Mouse (Mus musculus) ovary, postnatal 36 days (tissue): ENCODE measurements at regions not wholly inside any gene's neighbourhood (a gene's known extent, or its start where the extent isn't known, plus 50 kb on each side); places are given as distances from the start of the nearest gene placed in this dataset.
"Not testable (repeated sequence)": the region's sequence is repeated elsewhere in the genome, so short reads cannot be mapped to it uniquely, and the experiment has no call there.

Source experiments
- DNase-seq: peaks from one replicate; pipeline ENCODE4 v3.0.0; 2022; ENCODE audit warnings: low spot score, mixed read lengths

GRCm38 (mm10) chr7:116680523-116680922 lies 176.4 kb downstream of the Nucb2 start:
- DNase-seq: no peak

- DNase-seq: no peak
These were observed 177.1 kb downstream of the Nucb2 start for GRCm38 (mm10) chr7:116681268-116681667.

DNA sequence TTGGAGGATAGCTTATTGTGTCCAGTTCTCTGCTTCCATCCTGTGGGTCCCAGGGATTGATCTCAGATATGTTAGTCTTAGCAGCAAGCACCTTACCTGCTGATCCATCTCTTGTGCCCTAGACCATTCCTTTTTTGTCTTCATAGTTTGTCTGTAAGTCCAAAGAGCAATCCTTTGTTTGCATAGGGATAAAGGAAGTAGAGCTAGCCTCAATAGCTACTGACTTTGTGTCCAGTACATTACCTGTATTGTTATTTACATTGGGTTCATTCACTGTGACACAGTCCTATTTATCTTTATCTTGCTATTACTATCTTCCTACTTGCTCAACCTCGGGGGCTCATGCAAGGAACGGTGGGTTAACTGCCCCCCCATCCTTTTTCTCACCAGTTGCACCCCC lies 196.2 kb downstream of the Nucb2 start:
- DNase-seq: no peak

GRCm38 (mm10) chr7:116701466-116702342 lies 197.5 kb downstream of the Nucb2 start:
- peak; percentile 76 for DNase-seq

DNA sequence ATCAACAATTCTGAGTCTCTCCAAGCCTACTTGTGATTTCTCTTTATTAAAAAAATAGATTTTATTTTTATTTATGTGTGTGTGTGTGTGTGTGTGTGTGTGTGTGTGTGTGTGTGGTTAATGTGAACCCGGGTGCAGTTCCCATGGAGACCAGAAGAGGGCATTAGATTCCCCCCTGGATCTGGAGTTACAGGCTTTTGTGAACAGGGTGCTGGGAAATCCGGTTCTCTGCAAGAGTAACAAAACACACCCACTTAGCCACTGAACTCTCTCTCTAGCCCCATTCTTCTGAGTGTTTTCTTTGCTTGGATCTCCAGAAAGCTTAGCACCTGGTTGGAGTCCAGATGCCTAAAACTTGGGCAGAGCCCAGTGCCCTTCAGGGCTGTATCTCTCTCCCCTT lies 198.4 kb downstream of the Nucb2 start:
- DNase-seq: no peak

GRCm38 (mm10) chr7:116711541-116711940 lies 207.4 kb downstream of the Nucb2 start:
- no peak for DNase-seq

DNA sequence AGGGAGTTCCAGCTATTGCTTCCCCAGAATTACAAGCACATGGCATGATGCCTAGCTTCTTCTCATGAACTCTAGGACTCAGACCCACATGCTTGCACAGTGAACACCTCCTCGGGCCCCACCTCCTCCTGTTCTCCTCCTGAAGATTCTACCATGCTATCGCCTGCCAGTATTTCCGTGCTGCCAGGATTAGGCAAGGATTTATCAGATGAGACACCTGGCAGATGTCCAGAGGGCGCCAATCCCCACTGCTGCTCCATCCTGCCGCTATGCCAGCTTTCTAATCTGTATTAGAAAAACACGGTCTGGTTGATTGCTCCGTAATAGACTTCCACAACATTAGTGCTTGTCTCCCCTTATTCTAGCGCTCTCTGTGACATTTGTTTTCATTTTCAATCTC lies 209.0 kb downstream of the Nucb2 start:
- peak; percentile 14 for DNase-seq

DNA sequence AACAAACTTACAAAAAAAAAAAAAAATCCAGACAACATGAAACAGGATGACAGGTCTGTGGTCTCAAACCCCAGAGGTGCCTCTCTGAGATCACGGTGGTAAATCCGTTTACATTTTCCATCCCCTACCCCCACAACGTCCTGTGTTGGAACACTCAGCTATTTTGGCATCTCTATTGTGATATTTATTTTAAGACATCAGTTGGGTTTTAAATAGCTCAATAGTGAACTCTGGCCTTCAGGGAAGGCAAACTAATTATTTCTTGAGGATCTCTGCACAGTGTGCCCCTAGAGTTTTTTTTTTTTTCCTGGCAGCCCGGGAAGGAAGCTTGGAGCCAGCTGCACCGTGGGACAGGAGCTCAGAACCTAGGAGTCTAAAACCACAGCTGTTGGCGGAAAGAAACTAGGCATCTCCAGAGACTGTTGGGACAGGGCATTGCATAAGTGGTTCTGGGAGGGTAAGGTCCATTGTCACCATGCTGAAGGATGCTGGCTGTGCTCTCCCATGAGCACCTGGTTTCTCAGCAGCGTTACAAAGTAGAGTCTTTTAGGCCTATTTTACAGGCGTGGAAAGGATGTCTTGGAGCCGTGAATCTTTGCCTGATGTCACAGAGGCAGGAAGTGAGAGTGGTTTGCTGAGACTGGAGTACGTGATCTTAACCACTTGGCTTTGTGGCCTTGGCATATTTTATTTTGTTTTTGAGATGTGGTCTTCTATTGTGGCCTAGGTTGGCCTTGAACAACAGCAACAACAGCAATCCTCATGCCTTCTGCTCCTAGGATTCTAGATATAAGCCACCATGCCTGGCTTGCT lies 211.3 kb downstream of the Nucb2 start:
- DNase-seq: no peak

GRCm38 (mm10) chr7:116728379-116728778 lies 224.2 kb downstream of the Nucb2 start:
- DNase-seq: no peak

DNA sequence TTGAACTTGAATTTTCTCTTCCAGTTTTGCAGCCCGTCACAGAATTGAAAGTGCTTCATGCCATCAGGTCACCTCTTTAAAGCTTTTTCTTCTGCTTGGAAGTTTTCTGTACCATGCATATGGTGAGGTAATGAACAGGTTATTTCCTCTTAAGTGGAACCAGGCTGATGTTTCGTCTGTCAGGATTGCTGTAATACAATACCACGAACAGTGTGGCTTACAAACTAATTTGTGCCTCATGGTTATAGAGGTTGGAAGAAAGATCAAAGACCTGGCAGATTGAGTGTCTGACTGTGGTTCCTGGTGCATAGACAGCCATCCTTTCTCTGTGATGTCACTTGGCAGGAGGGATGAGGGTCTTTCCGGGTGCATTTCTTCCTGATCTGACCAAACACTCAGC lies 225.6 kb downstream of the Nucb2 start:
- DNase-seq: no peak

DNA sequence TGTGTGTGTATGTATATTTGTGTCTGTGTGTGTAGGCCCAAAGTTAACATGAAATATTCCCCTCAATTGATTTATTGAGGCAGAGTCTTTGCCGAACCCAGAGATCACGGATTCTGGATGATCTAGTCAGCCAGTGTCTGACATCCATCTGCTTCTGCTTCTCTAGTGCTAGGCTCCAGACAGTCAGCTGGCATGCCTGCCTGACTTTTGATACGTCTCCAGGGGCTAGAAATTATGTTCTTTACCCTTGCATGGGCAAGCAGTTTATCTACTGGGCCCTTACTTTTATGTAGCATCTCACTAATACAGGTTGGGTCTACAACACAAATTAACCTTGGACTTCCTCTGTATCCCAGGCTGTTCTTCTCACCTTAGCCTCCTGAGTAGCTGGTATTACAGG lies 231.5 kb downstream of the Nucb2 start:
- DNase-seq: no peak

GRCm38 (mm10) chr7:116736333-116736732 lies 232.2 kb downstream of the Nucb2 start:
- no peak for DNase-seq

- DNase-seq: no peak
These were observed 233.8 kb downstream of the Nucb2 start for GRCm38 (mm10) chr7:116738009-116738408.

- no peak for DNase-seq
These were observed 250.4 kb downstream of the Nucb2 start for GRCm38 (mm10) chr7:116754556-116754955.

GRCm38 (mm10) chr7:116792181-116792580 lies 288.0 kb downstream of the Nucb2 start:
- DNase-seq: not testable (repeated sequence)

- DNase-seq: no peak
These were observed 304.3 kb downstream of the Nucb2 start for GRCm38 (mm10) chr7:116808475-116808874.

GRCm38 (mm10) chr7:116816494-116816893 lies 312.3 kb downstream of the Nucb2 start:
- no peak for DNase-seq

DNA sequence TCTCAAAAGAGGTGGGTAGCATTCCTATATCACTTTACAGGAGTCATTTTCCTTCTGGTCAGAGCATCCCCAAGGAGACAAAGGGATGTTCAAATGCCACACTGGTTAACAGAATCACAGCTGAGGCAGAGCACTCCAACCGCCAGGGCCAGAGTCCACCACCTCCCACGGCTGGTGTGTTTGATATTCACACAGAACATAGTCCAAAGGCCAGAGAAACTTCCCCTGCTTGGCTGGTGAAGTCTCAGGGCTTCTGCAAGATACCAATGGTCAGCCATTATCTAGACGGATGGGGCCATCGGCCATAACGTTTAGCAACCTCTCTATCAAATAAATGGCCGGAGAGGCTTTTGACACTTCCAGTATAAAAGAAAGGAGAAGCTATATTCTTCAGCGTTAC lies 313.8 kb downstream of the Nucb2 start:
- DNase-seq: no peak

DNA sequence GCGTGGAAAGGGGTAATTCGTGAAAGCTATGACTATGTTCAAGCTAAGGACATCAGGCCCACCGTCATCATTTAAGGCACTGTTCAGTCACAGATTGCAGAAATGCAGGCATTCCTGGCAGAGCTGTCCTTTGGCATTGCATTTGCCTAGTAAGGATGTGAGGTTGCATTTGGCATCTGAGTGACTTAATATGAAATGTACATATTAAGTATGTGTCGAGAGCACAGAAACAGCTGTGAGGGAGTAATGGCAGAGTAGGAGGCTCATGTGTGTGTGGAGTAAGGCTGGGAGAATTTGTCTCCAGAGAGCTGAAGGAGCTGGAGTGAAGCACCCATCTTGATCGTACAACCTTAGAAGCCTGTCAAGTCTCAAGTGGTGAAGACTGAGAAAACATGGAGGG lies 316.4 kb downstream of the Nucb2 start:
- DNase-seq: no peak

DNA sequence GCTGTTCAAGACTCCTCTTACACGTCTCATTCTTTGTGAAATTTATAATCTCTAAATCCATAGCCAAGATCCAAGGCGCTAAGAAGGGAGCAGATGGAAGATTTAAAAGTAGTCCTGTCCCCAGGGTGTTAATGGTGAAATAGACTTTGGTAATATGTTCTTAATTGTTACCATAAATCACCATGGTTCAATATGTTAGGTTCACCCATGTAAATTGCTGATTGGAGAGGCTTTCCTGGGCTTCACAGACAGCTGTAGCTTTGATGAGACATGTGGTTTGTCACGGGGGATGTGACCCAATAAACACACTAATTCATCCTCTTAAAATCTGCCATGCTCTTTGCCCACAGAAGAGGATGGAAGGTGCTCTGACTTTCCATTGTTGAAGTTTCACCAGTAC lies 338.7 kb downstream of the Nucb2 start:
- no peak for DNase-seq

DNA sequence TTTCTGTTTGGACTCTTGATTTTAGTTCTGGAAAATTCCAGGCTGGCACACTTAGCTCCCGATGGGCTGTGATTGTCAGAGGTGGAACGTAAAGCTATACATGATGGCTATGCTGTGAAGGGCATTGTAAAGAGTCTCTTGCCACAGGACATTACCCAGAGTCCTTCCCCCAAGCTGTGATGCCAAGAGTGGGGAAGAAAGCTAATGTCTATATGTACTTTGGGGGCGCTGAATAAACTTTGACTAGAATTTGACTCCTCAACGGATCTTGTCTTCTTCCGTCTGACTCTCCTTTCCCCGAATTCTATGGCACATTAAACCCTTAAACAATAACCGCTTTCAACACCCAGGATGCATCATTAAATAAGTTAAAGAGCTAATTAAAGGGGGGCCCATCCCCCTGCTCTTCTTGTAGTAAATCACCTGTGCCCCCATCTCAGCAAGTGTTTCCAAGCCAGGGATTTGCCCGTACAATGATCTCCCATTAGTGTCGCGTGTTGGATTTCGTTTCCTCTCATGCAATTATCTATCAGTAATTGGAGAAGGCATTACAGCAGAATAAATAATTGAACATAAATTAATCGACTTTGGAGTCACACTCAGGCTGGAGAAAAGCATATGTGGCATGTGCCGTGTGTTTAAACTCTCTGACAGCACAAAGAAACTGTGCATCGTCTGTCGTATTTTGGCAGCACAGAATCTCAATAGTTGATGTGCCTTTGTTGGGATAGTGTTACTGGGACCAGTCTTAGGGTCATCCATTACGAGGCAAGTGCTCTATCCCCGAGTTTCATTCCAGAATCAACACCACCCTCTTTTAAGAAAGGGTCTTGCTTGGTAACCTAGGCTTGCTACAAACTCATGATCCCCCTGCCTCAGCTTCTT lies 343.9 kb downstream of the Nucb2 start:
- DNase-seq: no peak

- DNase-seq: no peak
These were observed 349.2 kb downstream of the Nucb2 start for GRCm38 (mm10) chr7:116853351-116853750.
